Mouse (Mus musculus): ENCODE measurements at regions not wholly inside any gene's neighbourhood (a gene's known extent, or its start where the extent isn't known, plus 50 kb on each side); places are given as distances from the start of the nearest gene placed in this dataset.

- H3K4me2 ChIP-seq (ENCODE audit: low read depth, low read length), result no peak overlapping the region
- H3K27me3 ChIP-seq (ENCODE audit: control insufficient read depth, insufficient read depth, low read length), result no peaks in the 10 kb centered on the region
- DNase-seq (ENCODE audit: low spot score) (no peak), ATAC-seq (ENCODE audit: insufficient read depth, low read depth) (no peak)
- H3K27ac ChIP-seq (ENCODE audit: low read depth), result no peak overlapping the region
- no peak overlapping the region for H3K9ac ChIP-seq (replicated peaks; ENCODE audit: low read depth, low read length)
- no peaks in the 10 kb centered on the region for H3K9me3 ChIP-seq (replicated peaks; ENCODE audit: control insufficient read depth, low read length)
- H3K36me3 ChIP-seq (replicated peaks; ENCODE audit: control insufficient read depth, insufficient read depth, low read length), result no peaks in the 10 kb centered on the region
- no peaks in the 10 kb centered on the region for H3K4me1 ChIP-seq (ENCODE audit: control insufficient read depth, insufficient read depth)
- no peak overlapping the region for H3K4me3 ChIP-seq (ENCODE audit: low read depth, low read length)
- 90% methylated on average over 3 of the region's 3 CpGs for WGBS
- TF ChIP-seq EP300 (IDR thresholded peaks at IDR 0.05; ENCODE audit: low read depth), result no peak
- TF ChIP-seq CTCF (IDR thresholded peaks at IDR 0.05; ENCODE audit: low read depth), result no peak
Observed at GRCm38 (mm10) chr3:137155043-137155404, 185.8 kb upstream of the Emcn start.

GRCm38 (mm10) chr3:137156250-137156975 is 184.5 kb upstream of the Emcn start:
- Histone ChIP-seq H3K36me3 (replicated peaks; ENCODE audit: control insufficient read depth, insufficient read depth, low read length) (no peaks in the 10 kb centered on the region), H3K9ac (replicated peaks; ENCODE audit: low read depth, low read length) (no peak overlapping the region), H3K4me3 (ENCODE audit: low read depth, low read length) (no peak overlapping the region), H3K27me3 (ENCODE audit: control insufficient read depth, insufficient read depth, low read length) (no peaks in the 10 kb centered on the region), H3K4me1 (ENCODE audit: control insufficient read depth, insufficient read depth) (no peaks in the 10 kb centered on the region), H3K4me2 (ENCODE audit: low read depth, low read length) (peak overlapping the region; percentile 27; the same call in 1 of the 2 replicates), H3K27ac (ENCODE audit: low read depth) (no peak overlapping the region), H3K9me3 (replicated peaks; ENCODE audit: control insufficient read depth, low read length) (no peaks in the 10 kb centered on the region)
- TF ChIP-seq EP300 (IDR thresholded peaks at IDR 0.05; ENCODE audit: low read depth) (no peak), CTCF (IDR thresholded peaks at IDR 0.05; ENCODE audit: low read depth) (no peak)
- DNase-seq (ENCODE audit: low spot score) (no peak), ATAC-seq (ENCODE audit: insufficient read depth, low read depth) (no peak)
- 40% methylated on average over 11 of the region's 11 CpGs for WGBS

DNA sequence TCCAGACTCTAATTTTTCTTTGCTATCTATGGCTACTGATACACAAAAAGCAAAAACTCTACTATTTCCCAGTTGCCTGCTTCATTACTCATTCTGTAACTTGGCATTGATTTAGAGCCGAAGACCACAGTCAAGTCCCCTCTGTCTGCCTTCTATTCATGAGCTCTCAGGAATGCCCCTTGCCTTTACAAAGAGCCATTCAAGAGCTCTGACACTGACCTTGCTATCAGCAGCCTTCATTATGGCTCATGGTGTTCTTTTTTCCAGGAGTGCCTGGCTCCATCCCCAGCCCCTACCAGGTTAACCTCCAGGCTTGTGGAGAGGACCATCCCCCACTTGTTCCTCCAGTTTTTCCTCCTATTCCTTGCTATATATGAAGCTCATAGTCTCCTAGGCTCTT is 151.8 kb upstream of the Emcn start:
- Histone ChIP-seq H3K9ac (replicated peaks; ENCODE audit: low read depth, low read length) (no peak overlapping the region), H3K4me3 (ENCODE audit: low read depth, low read length) (no peak overlapping the region), H3K4me1 (ENCODE audit: control insufficient read depth, insufficient read depth) (no peaks in the 10 kb centered on the region), H3K27ac (ENCODE audit: low read depth) (no peak overlapping the region), H3K36me3 (replicated peaks; ENCODE audit: control insufficient read depth, insufficient read depth, low read length) (no peaks in the 10 kb centered on the region), H3K9me3 (replicated peaks; ENCODE audit: control insufficient read depth, low read length) (no peaks in the 10 kb centered on the region), H3K4me2 (ENCODE audit: low read depth, low read length) (no peak overlapping the region), H3K27me3 (ENCODE audit: control insufficient read depth, insufficient read depth, low read length) (no peaks in the 10 kb centered on the region)
- TF ChIP-seq EP300 (IDR thresholded peaks at IDR 0.05; ENCODE audit: low read depth), result no peak
- no peak for TF ChIP-seq CTCF (IDR thresholded peaks at IDR 0.05; ENCODE audit: low read depth)
- no peak for ATAC-seq (ENCODE audit: insufficient read depth, low read depth)
- WGBS, result 50% methylated on average over 1 of the region's 1 CpGs
- no peak for DNase-seq (ENCODE audit: low spot score)

GRCm38 (mm10) chr3:137190489-137190888 is 150.4 kb upstream of the Emcn start:
- Histone ChIP-seq H3K9me3 (replicated peaks; ENCODE audit: control insufficient read depth, low read length) (no peaks in the 10 kb centered on the region), H3K36me3 (replicated peaks; ENCODE audit: control insufficient read depth, insufficient read depth, low read length) (no peaks in the 10 kb centered on the region), H3K4me1 (ENCODE audit: control insufficient read depth, insufficient read depth) (no peaks in the 10 kb centered on the region), H3K27me3 (ENCODE audit: control insufficient read depth, insufficient read depth, low read length) (no peaks in the 10 kb centered on the region), H3K27ac (ENCODE audit: low read depth) (no peak overlapping the region), H3K4me2 (ENCODE audit: low read depth, low read length) (no peak overlapping the region), H3K9ac (replicated peaks; ENCODE audit: low read depth, low read length) (no peak overlapping the region), H3K4me3 (ENCODE audit: low read depth, low read length) (no peak overlapping the region)
- no peak for TF ChIP-seq EP300 (IDR thresholded peaks at IDR 0.05; ENCODE audit: low read depth)
- no peak for TF ChIP-seq CTCF (IDR thresholded peaks at IDR 0.05; ENCODE audit: low read depth)
- 64% methylated on average over 5 of the region's 5 CpGs for WGBS
- ATAC-seq (ENCODE audit: insufficient read depth, low read depth), result no peak
- no peak for DNase-seq (ENCODE audit: low spot score)

GRCm38 (mm10) chr3:137191009-137191408 is 149.9 kb upstream of the Emcn start:
- no peak overlapping the region for H3K9ac ChIP-seq (replicated peaks; ENCODE audit: low read depth, low read length)
- H3K27me3 ChIP-seq (ENCODE audit: control insufficient read depth, insufficient read depth, low read length), result no peaks in the 10 kb centered on the region
- TF ChIP-seq EP300 (IDR thresholded peaks at IDR 0.05; ENCODE audit: low read depth) (no peak), CTCF (IDR thresholded peaks at IDR 0.05; ENCODE audit: low read depth) (no peak)
- no peaks in the 10 kb centered on the region for H3K4me1 ChIP-seq (ENCODE audit: control insufficient read depth, insufficient read depth)
- no peak overlapping the region for H3K4me2 ChIP-seq (ENCODE audit: low read depth, low read length)
- H3K9me3 ChIP-seq (replicated peaks; ENCODE audit: control insufficient read depth, low read length), result no peaks in the 10 kb centered on the region
- no peaks in the 10 kb centered on the region for H3K36me3 ChIP-seq (replicated peaks; ENCODE audit: control insufficient read depth, insufficient read depth, low read length)
- WGBS, result 80% methylated on average over 4 of the region's 4 CpGs
- ATAC-seq (ENCODE audit: insufficient read depth, low read depth) (no peak), DNase-seq (ENCODE audit: low spot score) (no peak)
- no peak overlapping the region for H3K4me3 ChIP-seq (ENCODE audit: low read depth, low read length)
- no peak overlapping the region for H3K27ac ChIP-seq (ENCODE audit: low read depth)

DNA sequence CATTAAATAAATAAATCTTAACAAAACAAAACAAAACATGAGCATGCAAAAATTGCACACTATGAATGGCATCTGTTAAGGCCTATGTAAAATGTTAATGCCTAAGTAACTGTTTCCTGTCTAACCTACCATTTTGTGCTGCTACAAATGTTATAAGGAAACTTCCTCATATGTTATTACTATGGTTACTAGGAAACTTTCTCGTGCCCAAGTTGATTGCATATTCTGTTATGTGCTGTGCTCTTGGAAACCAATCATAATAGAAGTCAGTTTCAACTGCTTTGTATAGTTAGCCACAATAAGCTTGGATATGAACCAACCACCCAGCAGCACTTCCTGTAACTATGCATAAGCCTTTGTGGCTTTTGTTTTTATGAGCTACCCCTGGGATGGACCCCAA is 147.0 kb upstream of the Emcn start:
- no peaks in the 10 kb centered on the region for H3K9me3 ChIP-seq (replicated peaks; ENCODE audit: control insufficient read depth, low read length)
- no peak overlapping the region for H3K4me2 ChIP-seq (ENCODE audit: low read depth, low read length)
- no peaks in the 10 kb centered on the region for H3K27me3 ChIP-seq (ENCODE audit: control insufficient read depth, insufficient read depth, low read length)
- H3K9ac ChIP-seq (replicated peaks; ENCODE audit: low read depth, low read length), result no peak overlapping the region
- no peak overlapping the region for H3K27ac ChIP-seq (ENCODE audit: low read depth)
- no peaks in the 10 kb centered on the region for H3K4me1 ChIP-seq (ENCODE audit: control insufficient read depth, insufficient read depth)
- DNase-seq (ENCODE audit: low spot score), result no peak
- no peak for ATAC-seq (ENCODE audit: insufficient read depth, low read depth)
- H3K4me3 ChIP-seq (ENCODE audit: low read depth, low read length), result no peak overlapping the region
- 43% methylated on average over 1 of the region's 1 CpGs for WGBS
- H3K36me3 ChIP-seq (replicated peaks; ENCODE audit: control insufficient read depth, insufficient read depth, low read length), result no peaks in the 10 kb centered on the region
- TF ChIP-seq EP300 (IDR thresholded peaks at IDR 0.05; ENCODE audit: low read depth), result no peak
- TF ChIP-seq CTCF (IDR thresholded peaks at IDR 0.05; ENCODE audit: low read depth), result no peak
